Mouse (Mus musculus): ENCODE results near the gene Crb3. TPM values are rescaled to one million over a fixed set of nuclear protein-coding genes. Genes with fewer than 3 reads are reported as not detected.

Gene Crb3
- polyA plus RNA-seq, 1 experiment = 395 TPM

- Histone ChIP-seq H3K4me1 (ENCODE audit: control insufficient read depth, insufficient read depth, insufficient read length, low read length) (peaks cover 9% of the 10 kb centered on the region), H3K36me3 (ENCODE audit: control insufficient read depth, insufficient read depth, low read length) (peaks cover 51% of the 10 kb centered on the region), H3K27me3 (ENCODE audit: control insufficient read depth, insufficient read depth, low read length) (no peaks in the 10 kb centered on the region), H3K27ac (ENCODE audit: insufficient read depth, low read depth, low read length) (no peak overlapping the region), H3K4me3 (ENCODE audit: low read depth, low read length) (no peak overlapping the region)
- TF ChIP-seq CTCF (IDR thresholded peaks at IDR 0.05; ENCODE audit: extremely low read depth, insufficient read length, insufficient replicate concordance, low read depth, low read length) (no peak), POLR2A (IDR thresholded peaks at IDR 0.05; ENCODE audit: low read depth, low read length) (no peak)
- WGBS = 80% methylated on average over 4 of the region's 4 CpGs
These were observed 31.4 kb upstream of the Crb3 start for GRCm38 (mm10) chr17:57027471-57027870.

- WGBS = 15% methylated on average over 8 of the region's 8 CpGs
- H3K4me1 ChIP-seq (ENCODE audit: control insufficient read depth, insufficient read depth, insufficient read length, low read length) = peaks cover 9% of the 10 kb centered on the region
- TF ChIP-seq CTCF (IDR thresholded peaks at IDR 0.05; ENCODE audit: extremely low read depth, insufficient read length, insufficient replicate concordance, low read depth, low read length) (no peak), POLR2A (IDR thresholded peaks at IDR 0.05; ENCODE audit: low read depth, low read length) (no peak)
- H3K4me3 ChIP-seq (ENCODE audit: low read depth, low read length) = peak overlapping the region; percentile 17
- H3K36me3 ChIP-seq (ENCODE audit: control insufficient read depth, insufficient read depth, low read length) = peaks cover 29% of the 10 kb centered on the region
- no peaks in the 10 kb centered on the region for H3K27me3 ChIP-seq (ENCODE audit: control insufficient read depth, insufficient read depth, low read length)
- H3K27ac ChIP-seq (ENCODE audit: insufficient read depth, low read depth, low read length) = no peak overlapping the region
These were observed 29.2 kb upstream of the Crb3 start for GRCm38 (mm10) chr17:57029691-57030090.

GRCm38 (mm10) chr17:57030931-57031660 lies 27.8 kb upstream of the Crb3 start, which contains the start of gene Khsrp:
Gene Khsrp, minus strand, starts transcription at chr17:57031522.
- H3K27ac ChIP-seq (ENCODE audit: insufficient read depth, low read depth, low read length) = peak within 1 kb of the TSS; percentile 60
- peak within 1 kb of the TSS; percentile 70 for H3K4me3 ChIP-seq (ENCODE audit: low read depth, low read length)
- no peaks in the 10 kb centered on the region for H3K27me3 ChIP-seq (ENCODE audit: control insufficient read depth, insufficient read depth, low read length)
- TF ChIP-seq POLR2A (IDR thresholded peaks at IDR 0.05; ENCODE audit: low read depth, low read length) (peak; percentile 46), CTCF (IDR thresholded peaks at IDR 0.05; ENCODE audit: extremely low read depth, insufficient read length, insufficient replicate concordance, low read depth, low read length) (no peak)
- 1% methylated on average over 93 of the region's 99 CpGs for WGBS
- peaks cover 9% of the 10 kb centered on the region for H3K4me1 ChIP-seq (ENCODE audit: control insufficient read depth, insufficient read depth, insufficient read length, low read length)
- H3K36me3 ChIP-seq (ENCODE audit: control insufficient read depth, insufficient read depth, low read length) = peaks cover 16% of the 10 kb centered on the region

- Histone ChIP-seq H3K4me3 (ENCODE audit: low read depth, low read length) (peak overlapping the region; percentile 59), H3K27ac (ENCODE audit: insufficient read depth, low read depth, low read length) (peak overlapping the region; percentile 60), H3K27me3 (ENCODE audit: control insufficient read depth, insufficient read depth, low read length) (no peaks in the 10 kb centered on the region), H3K4me1 (ENCODE audit: control insufficient read depth, insufficient read depth, insufficient read length, low read length) (peaks cover 9% of the 10 kb centered on the region), H3K36me3 (ENCODE audit: control insufficient read depth, insufficient read depth, low read length) (peaks cover 9% of the 10 kb centered on the region)
- TF ChIP-seq CTCF (IDR thresholded peaks at IDR 0.05; ENCODE audit: extremely low read depth, insufficient read length, insufficient replicate concordance, low read depth, low read length) (no peak), POLR2A (IDR thresholded peaks at IDR 0.05; ENCODE audit: low read depth, low read length) (peak; percentile 89)
- under 1% methylated on average over 38 of the region's 38 CpGs for WGBS
These were observed 27.1 kb upstream of the Crb3 start for GRCm38 (mm10) chr17:57031661-57032420.

GRCm38 (mm10) chr17:57032854-57033253 lies 26.1 kb upstream of the Crb3 start:
- TF ChIP-seq POLR2A (IDR thresholded peaks at IDR 0.05; ENCODE audit: low read depth, low read length) (no peak), CTCF (IDR thresholded peaks at IDR 0.05; ENCODE audit: extremely low read depth, insufficient read length, insufficient replicate concordance, low read depth, low read length) (no peak)
- H3K4me3 ChIP-seq (ENCODE audit: low read depth, low read length) = no peak overlapping the region
- peaks cover 9% of the 10 kb centered on the region for H3K4me1 ChIP-seq (ENCODE audit: control insufficient read depth, insufficient read depth, insufficient read length, low read length)
- no peaks in the 10 kb centered on the region for H3K27me3 ChIP-seq (ENCODE audit: control insufficient read depth, insufficient read depth, low read length)
- WGBS = 93% methylated on average over 4 of the region's 4 CpGs
- no peak overlapping the region for H3K27ac ChIP-seq (ENCODE audit: insufficient read depth, low read depth, low read length)
- peaks cover 4% of the 10 kb centered on the region; the same call in 1 of the 2 replicates for H3K36me3 ChIP-seq (ENCODE audit: control insufficient read depth, insufficient read depth, low read length)

- H3K4me1 ChIP-seq (ENCODE audit: control insufficient read depth, insufficient read depth, insufficient read length, low read length) = no peaks in the 10 kb centered on the region
- no peaks in the 10 kb centered on the region for H3K36me3 ChIP-seq (ENCODE audit: control insufficient read depth, insufficient read depth, low read length)
- no peaks in the 10 kb centered on the region for H3K27me3 ChIP-seq (ENCODE audit: control insufficient read depth, insufficient read depth, low read length)
- WGBS = 44% methylated on average over 8 of the region's 8 CpGs
- no peak for TF ChIP-seq CTCF (IDR thresholded peaks at IDR 0.05; ENCODE audit: extremely low read depth, insufficient read length, insufficient replicate concordance, low read depth, low read length)
- H3K27ac ChIP-seq (ENCODE audit: insufficient read depth, low read depth, low read length) = no peak overlapping the region
- H3K4me3 ChIP-seq (ENCODE audit: low read depth, low read length) = no peak overlapping the region
These were observed 19.9 kb upstream of the Crb3 start for GRCm38 (mm10) chr17:57038978-57039377.

GRCm38 (mm10) chr17:57041554-57041953 lies 17.4 kb upstream of the Crb3 start, which contains the start of gene Slc25a41:
Gene Slc25a41, minus strand, starts transcription at chr17:57041654.
- 74% methylated on average over 8 of the region's 8 CpGs for WGBS
- TF ChIP-seq CTCF (IDR thresholded peaks at IDR 0.05; ENCODE audit: extremely low read depth, insufficient read length, insufficient replicate concordance, low read depth, low read length) (no peak), POLR2A (IDR thresholded peaks at IDR 0.05; ENCODE audit: low read depth, low read length) (no peak)
- H3K4me3 ChIP-seq (ENCODE audit: low read depth, low read length) = no peak within 1 kb of the TSS
- no peak within 1 kb of the TSS for H3K27ac ChIP-seq (ENCODE audit: insufficient read depth, low read depth, low read length)
- H3K4me1 ChIP-seq (ENCODE audit: control insufficient read depth, insufficient read depth, insufficient read length, low read length) = no peaks in the 10 kb centered on the region
- no peaks in the 10 kb centered on the region for H3K36me3 ChIP-seq (ENCODE audit: control insufficient read depth, insufficient read depth, low read length)
- no peaks in the 10 kb centered on the region for H3K27me3 ChIP-seq (ENCODE audit: control insufficient read depth, insufficient read depth, low read length)

Data from small intestine, adult 2 months (tissue).